In genomic region chr4:53089641-53090040, GRCm38 (mm10) we compare ENCODE assay signal across 20 mouse cellular contexts.
A peak's percentile ranks its signal among the peaks of the same experiment; 100 is the strongest.
DNase-seq lines count a peak whose midpoint lies in the region; ATAC-seq and TF ChIP-seq lines count a peak whose summit lies in the region.
"Had no signal": no experiment of that assay in that cellular context is flagged by ENCODE, and none has a peak within 500 bp of the region (broad histone marks: within the 10 kb centered on the region; RNA-seq: fewer than 3 reads in every experiment).

No protein-coding gene starts in this region.

- no peaks in the 10 kb centered on the region for H3K27me3 ChIP-seq in kidney, embryonic 16.5 days (ENCODE audit: insufficient read depth, low read length)
- H3K27me3 ChIP-seq in lung, embryonic 14.5 days (ENCODE audit: insufficient read depth, low read length), result no peaks in the 10 kb centered on the region
- H3K27me3 ChIP-seq: forebrain, embryonic 13.5 days; heart, embryonic 15.5 days; hindbrain, embryonic 13.5 days; Patski had no signal

- ATAC-seq in kidney, embryonic 16.5 days (ENCODE audit: low FRiP score, low TSS enrichment), result no peak
- ATAC-seq in lung, embryonic 14.5 days (ENCODE audit: insufficient read depth), result no peak
- ATAC-seq: activated CD4-positive, CD25-positive, alpha-beta regulatory T cell, adult 4 months; forebrain, embryonic 13.5 days; hindbrain, postnatal 0 days; Patski had no signal

- no peaks in the 10 kb centered on the region for H3K9me3 ChIP-seq in kidney, embryonic 16.5 days (ENCODE audit: low read length)
- no peaks in the 10 kb centered on the region for H3K9me3 ChIP-seq in lung, embryonic 14.5 days (ENCODE audit: low read depth, low read length)
- H3K9me3 ChIP-seq: embryonic facial prominence, embryonic 10.5 days; forebrain, embryonic 13.5 days; heart, embryonic 15.5 days; hindbrain, embryonic 13.5 days had no signal

- no peak overlapping the region for H3K4me3 ChIP-seq in kidney, embryonic 16.5 days (ENCODE audit: low read length)
- H3K4me3 ChIP-seq in lung, embryonic 14.5 days (ENCODE audit: low read depth, low read length), result no peak overlapping the region
- H3K4me3 ChIP-seq: embryonic facial prominence, embryonic 10.5 days; forebrain, embryonic 13.5 days; heart, adult 2 months; heart, embryonic 15.5 days; hindbrain, embryonic 13.5 days had no signal

- 63% methylated on average over 3 of the region's 3 CpGs for WGBS in kidney, embryonic 16.5 days
- WGBS in lung, embryonic 14.5 days, result 76% methylated on average over 3 of the region's 3 CpGs

- TF ChIP-seq CTCF in lung, embryonic 14.5 days (IDR thresholded peaks at IDR 0.05; ENCODE audit: low read depth), result no peak

- peaks cover 7% of the 10 kb centered on the region for H3K36me3 ChIP-seq in kidney, embryonic 16.5 days (ENCODE audit: insufficient read depth, low read length)
- peaks cover 54% of the 10 kb centered on the region for H3K36me3 ChIP-seq in lung, embryonic 14.5 days (ENCODE audit: insufficient read depth)

- peak; percentile 45 for DNase-seq in adrenal gland, adult 2 months
- DNase-seq in adrenal gland, postnatal 4 days (ENCODE audit: low spot score in 2 of 2), result no peak
- peak; percentile 51 for DNase-seq in kidney, adult 18-20 months
- DNase-seq in lung, embryonic 14.5 days, result peak; percentile 27
- DNase-seq in lung, postnatal 14 days, result no peak
- DNase-seq in kidney, postnatal 36 days, result peak; percentile 80 to 86
- DNase-seq in urinary bladder, postnatal 36 days (ENCODE audit: low spot score in 2 of 2), result no peak
- DNase-seq: adrenal gland, adult 8-10 months; cerebellum, adult 2 months; heart, adult 2 months; heart, postnatal 14 days had no signal

- H3K4me1 ChIP-seq in kidney, embryonic 16.5 days (ENCODE audit: insufficient read depth, low read length), result 0 out of 2 replicates have a peak, but pooled peaks cover 4% of the 10 kb centered on the region
- no peaks in the 10 kb centered on the region for H3K4me1 ChIP-seq in lung, embryonic 14.5 days (ENCODE audit: insufficient read depth)
- H3K4me1 ChIP-seq: forebrain, embryonic 13.5 days; heart, embryonic 15.5 days; hindbrain, embryonic 13.5 days had no signal

- H3K4me2 ChIP-seq in kidney, embryonic 16.5 days (replicated peaks; ENCODE audit: low read depth, low read length), result no peak overlapping the region
- no peak overlapping the region for H3K4me2 ChIP-seq in lung, embryonic 14.5 days
- H3K4me2 ChIP-seq: forebrain, embryonic 13.5 days; heart, embryonic 11.5 days; heart, embryonic 15.5 days; hindbrain, embryonic 13.5 days had no signal

- no peak overlapping the region for H3K9ac ChIP-seq in kidney, embryonic 16.5 days (replicated peaks; ENCODE audit: low read length)
- H3K9ac ChIP-seq in lung, embryonic 14.5 days, result no peak overlapping the region
- H3K9ac ChIP-seq: forebrain, embryonic 13.5 days; heart, embryonic 15.5 days; hindbrain, embryonic 13.5 days had no signal

- H3K27ac ChIP-seq in kidney, embryonic 16.5 days (ENCODE audit: low read length), result no peak overlapping the region
- H3K27ac ChIP-seq in lung, embryonic 14.5 days (ENCODE audit: low read depth), result no peak overlapping the region
- H3K27ac ChIP-seq: embryonic facial prominence, embryonic 10.5 days; forebrain, embryonic 13.5 days; heart, adult 2 months; heart, embryonic 15.5 days; hindbrain, embryonic 13.5 days; hindbrain, postnatal 0 days had no signal

Comparison
In these comparisons a context has a peak if more than half of its experiments do, and no peak if none do; other contexts are left out.
1. DNase-seq: peak in adrenal gland, adult 2 months (single experiment), kidney, adult 18-20 months (single experiment), lung, embryonic 14.5 days (single experiment) and kidney, postnatal 36 days (2 of 2); none in adrenal gland, postnatal 4 days (0 of 2), lung, postnatal 14 days (single experiment) and urinary bladder, postnatal 36 days (0 of 2).